Mouse (Mus musculus) cerebellum, adult 2 months (tissue): ENCODE measurements around the gene Gm47955.

Source experiments
- CTCF ChIP-seq: fragments of 200-500 bp; IDR thresholded peaks from 2 replicates; pipeline ENCODE4 v1.5.1; 2011; ENCODE audit warnings: low read depth, mild to moderate bottlenecking, control low read depth, low read length, moderate library complexity, borderline replicate concordance; ENCODE audit not compliant: insufficient read depth
- POLR2A ChIP-seq: fragments of 200-500 bp; IDR thresholded peaks from 2 replicates; pipeline ENCODE4 v1.6.1; 2011; ENCODE audit warnings: low read length, control low read depth, borderline replicate concordance; ENCODE audit not compliant: insufficient read depth

GRCm38 (mm10) chr1:82972046-82972445, 12.0 kb downstream of the Gm47955 start:
- TF ChIP-seq POLR2A (no peak), CTCF (no peak)
